Mouse (Mus musculus) monocyte, adult 2 months (primary cell): ENCODE results near the gene Rps13.

Experiments used
- DNase-seq, 2 experiments: peaks; one replicate each; pipeline ENCODE4 v3.0.0; 2022; ENCODE audit warnings: low spot score in 2 of 2, low read depth in 1 of 2

Gene Rps13

DNA sequence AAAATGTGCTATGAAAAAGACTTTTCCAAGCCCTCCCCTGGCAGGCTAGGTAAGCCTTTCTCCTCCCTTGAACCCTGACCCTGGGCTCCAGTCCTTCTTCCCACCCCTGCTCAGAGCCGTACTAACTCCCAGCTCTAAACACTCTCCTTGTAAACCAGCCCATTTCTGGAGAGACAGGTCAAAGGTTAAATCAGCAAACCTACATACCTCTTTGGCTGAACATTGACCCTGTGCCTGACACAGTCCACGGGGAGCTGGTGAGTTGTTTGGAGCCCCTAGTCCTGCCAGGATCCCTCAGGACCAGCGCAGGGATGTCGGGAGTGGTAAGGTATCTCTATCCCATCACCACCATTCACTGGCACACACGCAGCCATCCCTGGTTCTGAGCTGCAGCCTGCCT, 41.6 kb downstream of the Rps13 start:
- DNase-seq = no peak

DNA sequence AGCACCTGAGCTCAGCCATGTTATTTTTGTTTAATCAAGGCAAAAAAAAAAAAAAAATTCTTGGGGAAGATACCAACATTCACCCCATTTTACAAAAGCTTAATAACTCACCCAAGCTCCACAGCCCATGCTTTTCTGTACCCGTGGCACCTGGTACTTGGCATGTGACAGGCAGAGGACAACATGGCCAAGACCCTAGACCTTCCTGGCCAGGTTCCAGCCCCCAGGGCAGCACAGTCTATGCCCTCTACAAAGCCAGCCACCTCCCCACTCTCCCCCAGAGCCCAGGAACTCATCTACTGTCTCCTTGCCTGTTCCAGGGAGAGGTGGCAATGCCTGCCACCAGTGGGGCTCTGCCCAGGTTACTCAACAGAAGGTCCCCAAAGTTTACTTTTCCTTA, 43.4 kb downstream of the Rps13 start:
- no peak for DNase-seq

DNA sequence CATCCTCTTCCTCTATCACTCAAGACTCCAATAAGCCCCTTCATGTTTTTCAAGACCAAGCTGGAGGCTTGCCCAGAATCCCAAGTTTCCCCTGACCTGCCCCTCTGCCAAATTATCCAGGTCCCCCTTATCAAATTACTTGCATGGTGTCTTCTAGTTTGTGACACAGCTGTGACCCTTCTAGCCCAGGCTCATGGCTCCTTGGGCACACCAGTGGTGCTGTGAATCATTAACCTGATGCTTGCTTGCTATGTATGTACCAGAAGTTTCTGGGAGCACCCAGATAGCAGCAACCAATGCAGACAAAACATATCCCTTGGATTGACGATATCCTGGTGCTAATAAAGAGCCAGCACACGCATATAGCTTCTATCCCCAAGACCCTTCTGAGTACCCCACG, 45.0 kb downstream of the Rps13 start:
- no peak for DNase-seq

DNA sequence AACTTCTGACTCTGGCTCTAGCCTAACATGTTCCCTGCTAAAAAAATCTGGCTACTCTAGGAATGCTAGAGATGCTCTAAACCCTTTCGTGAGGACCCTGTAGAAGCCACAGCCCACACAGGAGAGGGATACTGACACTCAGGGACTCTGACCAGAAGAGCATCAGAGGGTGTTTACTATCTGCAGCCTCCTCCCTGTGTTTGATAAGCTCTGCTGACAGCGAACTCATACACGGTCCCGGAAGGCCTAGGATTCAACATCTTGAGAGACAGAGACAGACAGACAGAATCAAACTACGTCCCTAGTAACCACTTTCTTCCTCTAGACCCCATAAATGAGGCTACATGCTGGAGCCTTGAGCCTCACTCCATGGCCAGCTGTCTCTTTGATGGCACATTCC, 46.0 kb downstream of the Rps13 start:
- DNase-seq = no peak

- DNase-seq = no peak
These were observed 47.2 kb downstream of the Rps13 start for GRCm38 (mm10) chr7:116286611-116287355.

GRCm38 (mm10) chr7:116286173-116286572, 47.8 kb downstream of the Rps13 start:
- DNase-seq = no peak

DNA sequence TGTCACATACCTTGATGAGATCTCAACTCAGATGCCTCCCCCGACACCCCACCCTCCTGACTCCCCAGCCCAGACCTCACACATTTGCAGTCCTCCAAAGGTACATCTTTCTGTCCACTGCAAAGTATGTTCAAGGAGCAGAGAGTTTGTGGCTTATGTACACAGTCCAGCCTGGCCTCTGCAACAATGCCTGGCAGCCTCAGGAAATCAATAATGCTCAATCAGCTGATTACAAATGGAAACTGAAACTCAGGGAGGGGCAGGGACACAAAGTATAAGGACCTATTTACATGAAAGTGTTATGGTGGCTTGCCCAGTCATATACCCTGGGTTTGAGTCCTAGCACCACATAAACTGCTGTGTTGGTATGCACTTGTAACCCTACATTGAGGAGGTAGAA, 48.8 kb downstream of the Rps13 start:
- no peak for DNase-seq

- DNase-seq = no peak
These were observed 51.2 kb downstream of the Rps13 start for GRCm38 (mm10) chr7:116282755-116283154.
